Mouse (Mus musculus): Measurements from ENCODE around the gene C1s2. TPM values are rescaled to one million over a fixed set of nuclear protein-coding genes. Genes with fewer than 3 reads are reported as not detected.
"Not testable (repeated sequence)": the region's sequence is repeated elsewhere in the genome, so short reads cannot be mapped to it uniquely, and the experiment has no call there.

Gene C1s2
- total and polyA plus RNA-seq, 3 experiments = 0.26 to 0.48 TPM; not detected in 1

- intact Hi-C loops (cut with DNase I) = no loop called here
- Histone ChIP-seq H3K27ac (no peak overlapping the region), H3K36me3 (ENCODE audit: control insufficient read depth, insufficient read depth, low read length) (no peaks in the 10 kb centered on the region), H3K27me3 (ENCODE audit: control insufficient read depth, insufficient read depth, low read length) (no peaks in the 10 kb centered on the region), H3K4me1 (ENCODE audit: control insufficient read depth, insufficient read depth, low read length) (no peaks in the 10 kb centered on the region), H3K79me2 (replicated peaks; ENCODE audit: control insufficient read depth, insufficient read depth, low read length) (no peaks in the 10 kb centered on the region), H3K9ac (ENCODE audit: low read depth, low read length) (no peak overlapping the region), H3K4me3 (no peak overlapping the region)
- no peak for TF ChIP-seq POLR2A (IDR thresholded peaks at IDR 0.05; ENCODE audit: insufficient read depth, low read depth, low read length)
- TF ChIP-seq CTCF (IDR thresholded peaks at IDR 0.05) = no peak
- TF ChIP-seq EP300 (IDR thresholded peaks at IDR 0.05; ENCODE audit: insufficient read depth, low read depth, low read length) = no peak
- no peak for DNase-seq
Observed at GRCm38 (mm10) chr6:124588771-124589170, 47.1 kb downstream of the C1s2 start.

- Histone ChIP-seq H3K27ac (no peak overlapping the region), H3K36me3 (ENCODE audit: control insufficient read depth, insufficient read depth, low read length) (no peaks in the 10 kb centered on the region), H3K4me3 (no peak overlapping the region), H3K9ac (ENCODE audit: low read depth, low read length) (no peak overlapping the region), H3K4me1 (ENCODE audit: control insufficient read depth, insufficient read depth, low read length) (no peaks in the 10 kb centered on the region), H3K27me3 (ENCODE audit: control insufficient read depth, insufficient read depth, low read length) (no peaks in the 10 kb centered on the region), H3K79me2 (replicated peaks; ENCODE audit: control insufficient read depth, insufficient read depth, low read length) (no peaks in the 10 kb centered on the region)
- intact Hi-C loops (cut with DNase I) = no loop called here
- 60% methylated on average over 4 of the region's 4 CpGs for WGBS
- DNase-seq = no peak
- TF ChIP-seq CTCF (IDR thresholded peaks at IDR 0.05) (no peak), POLR2A (IDR thresholded peaks at IDR 0.05; ENCODE audit: insufficient read depth, low read depth, low read length) (no peak), EP300 (IDR thresholded peaks at IDR 0.05; ENCODE audit: insufficient read depth, low read depth, low read length) (no peak)
Observed at GRCm38 (mm10) chr6:124586266-124586665, 49.6 kb downstream of the C1s2 start.

GRCm38 (mm10) chr6:124585761-124586160 lies 50.1 kb downstream of the C1s2 start:
- Histone ChIP-seq H3K4me3 (no peak overlapping the region), H3K36me3 (ENCODE audit: control insufficient read depth, insufficient read depth, low read length) (no peaks in the 10 kb centered on the region), H3K79me2 (replicated peaks; ENCODE audit: control insufficient read depth, insufficient read depth, low read length) (no peaks in the 10 kb centered on the region), H3K27ac (no peak overlapping the region), H3K4me1 (ENCODE audit: control insufficient read depth, insufficient read depth, low read length) (no peaks in the 10 kb centered on the region), H3K9ac (ENCODE audit: low read depth, low read length) (no peak overlapping the region), H3K27me3 (ENCODE audit: control insufficient read depth, insufficient read depth, low read length) (no peaks in the 10 kb centered on the region)
- WGBS = 65% methylated on average over 3 of the region's 3 CpGs
- TF ChIP-seq EP300 (IDR thresholded peaks at IDR 0.05; ENCODE audit: insufficient read depth, low read depth, low read length) = no peak
- TF ChIP-seq CTCF (IDR thresholded peaks at IDR 0.05) = no peak
- no peak for TF ChIP-seq POLR2A (IDR thresholded peaks at IDR 0.05; ENCODE audit: insufficient read depth, low read depth, low read length)
- DNase-seq = peak; percentile 37 to 45
- intact Hi-C loops (cut with DNase I) = no loop called here

- H3K4me3 ChIP-seq = no peak overlapping the region
- intact Hi-C loops (cut with DNase I) = no loop called here
- H3K9ac ChIP-seq (ENCODE audit: low read depth, low read length) = no peak overlapping the region
- WGBS = 64% methylated on average over 3 of the region's 3 CpGs
- no peak overlapping the region for H3K27ac ChIP-seq
- H3K79me2 ChIP-seq (replicated peaks; ENCODE audit: control insufficient read depth, insufficient read depth, low read length) = no peaks in the 10 kb centered on the region
- no peaks in the 10 kb centered on the region for H3K27me3 ChIP-seq (ENCODE audit: control insufficient read depth, insufficient read depth, low read length)
- H3K4me1 ChIP-seq (ENCODE audit: control insufficient read depth, insufficient read depth, low read length) = no peaks in the 10 kb centered on the region
- TF ChIP-seq CTCF (IDR thresholded peaks at IDR 0.05) (no peak), POLR2A (IDR thresholded peaks at IDR 0.05; ENCODE audit: insufficient read depth, low read depth, low read length) (no peak), EP300 (IDR thresholded peaks at IDR 0.05; ENCODE audit: insufficient read depth, low read depth, low read length) (no peak)
- no peaks in the 10 kb centered on the region for H3K36me3 ChIP-seq (ENCODE audit: control insufficient read depth, insufficient read depth, low read length)
- no peak for DNase-seq
Observed at GRCm38 (mm10) chr6:124584935-124585334, 51.0 kb downstream of the C1s2 start.

- H3K27ac ChIP-seq = no peak overlapping the region
- H3K79me2 ChIP-seq (replicated peaks; ENCODE audit: control insufficient read depth, insufficient read depth, low read length) = no peaks in the 10 kb centered on the region
- intact Hi-C loops (cut with DNase I) = no loop called here
- WGBS = 93% methylated on average over 1 of the region's 1 CpGs
- TF ChIP-seq CTCF (IDR thresholded peaks at IDR 0.05) (no peak), EP300 (IDR thresholded peaks at IDR 0.05; ENCODE audit: insufficient read depth, low read depth, low read length) (no peak), POLR2A (IDR thresholded peaks at IDR 0.05; ENCODE audit: insufficient read depth, low read depth, low read length) (no peak)
- no peaks in the 10 kb centered on the region for H3K27me3 ChIP-seq (ENCODE audit: control insufficient read depth, insufficient read depth, low read length)
- no peak for DNase-seq
- H3K9ac ChIP-seq (ENCODE audit: low read depth, low read length) = no peak overlapping the region
- no peaks in the 10 kb centered on the region for H3K36me3 ChIP-seq (ENCODE audit: control insufficient read depth, insufficient read depth, low read length)
- H3K4me3 ChIP-seq = no peak overlapping the region
- H3K4me1 ChIP-seq (ENCODE audit: control insufficient read depth, insufficient read depth, low read length) = no peaks in the 10 kb centered on the region
Observed at GRCm38 (mm10) chr6:124582231-124582630, 53.7 kb downstream of the C1s2 start.

- H3K9ac ChIP-seq (ENCODE audit: low read depth, low read length); DNase-seq; H3K4me3 ChIP-seq; H3K27me3 ChIP-seq (ENCODE audit: control insufficient read depth, insufficient read depth, low read length); H3K27ac ChIP-seq; intact Hi-C loops (cut with DNase I); H3K36me3 ChIP-seq (ENCODE audit: control insufficient read depth, insufficient read depth, low read length); H3K4me1 ChIP-seq (ENCODE audit: control insufficient read depth, insufficient read depth, low read length); H3K79me2 ChIP-seq (replicated peaks; ENCODE audit: control insufficient read depth, insufficient read depth, low read length): not testable (repeated sequence)
- WGBS = 55% methylated on average over 7 of the region's 7 CpGs
Observed at GRCm38 (mm10) chr6:124580155-124580554, 55.7 kb downstream of the C1s2 start.

GRCm38 (mm10) chr6:124575155-124575678 lies 60.7 kb downstream of the C1s2 start:
- H3K4me1 ChIP-seq (ENCODE audit: control insufficient read depth, insufficient read depth, low read length); H3K4me3 ChIP-seq; H3K36me3 ChIP-seq (ENCODE audit: control insufficient read depth, insufficient read depth, low read length); DNase-seq; H3K27me3 ChIP-seq (ENCODE audit: control insufficient read depth, insufficient read depth, low read length); H3K27ac ChIP-seq; H3K79me2 ChIP-seq (replicated peaks; ENCODE audit: control insufficient read depth, insufficient read depth, low read length); intact Hi-C loops (cut with DNase I); H3K9ac ChIP-seq (ENCODE audit: low read depth, low read length): not testable (repeated sequence)
- WGBS = 74% methylated on average over 3 of the region's 3 CpGs

Other genes with a start within 250 kb of the C1s2 start
- 10 to 100 TPM; 21.9 to 25.7 TPM for gene Pex5, start 221.0 kb downstream of the C1s2 start, total RNA-seq (2021)
- gene Pex5, start 221.0 kb downstream of the C1s2 start, polyA plus RNA-seq (2012; rRNA removed) = 20.8 and 30.1 TPM in 2 replicates
- gene Clstn3, start 171.3 kb downstream of the C1s2 start, total RNA-seq (2021) = 1 to 10 TPM; 1.4 to 1.9 TPM
- 5.1 and 11.8 TPM in 2 replicates for gene Clstn3, start 171.3 kb downstream of the C1s2 start, polyA plus RNA-seq (2012; rRNA removed)
- gene C1rl, start 143.0 kb downstream of the C1s2 start, total RNA-seq (2021) = 1 to 10 TPM; 1.1 to 1.2 TPM
- gene C1rl, start 143.0 kb downstream of the C1s2 start, polyA plus RNA-seq (2012; rRNA removed) = 1.3 and 1.5 TPM in 2 replicates
- gene C1ra, start 123.7 kb downstream of the C1s2 start, total RNA-seq (2021) = 10 to 100 TPM; 10.4 to 12.2 TPM
- gene C1ra, start 123.7 kb downstream of the C1s2 start, polyA plus RNA-seq (2012; rRNA removed) = 17.3 and 19.5 TPM in 2 replicates
- 10 to 100 TPM; 23.0 to 25.1 TPM for gene C1s1, start 93.7 kb downstream of the C1s2 start, total RNA-seq (2021)
- 31.0 and 39.0 TPM in 2 replicates for gene C1s1, start 93.7 kb downstream of the C1s2 start, polyA plus RNA-seq (2012; rRNA removed)
- gene C1rb, start 65.8 kb downstream of the C1s2 start, total RNA-seq (2021) = 1 to 10 TPM; 1.2 to 1.8 TPM
- not detected in 2 replicates for gene C1rb, start 65.8 kb downstream of the C1s2 start, polyA plus RNA-seq (2012; rRNA removed)
- gene Lpcat3, start 26.9 kb upstream of the C1s2 start, total RNA-seq (2021) = 10 to 100 TPM; 34.9 to 40.5 TPM
- gene Lpcat3, start 26.9 kb upstream of the C1s2 start, polyA plus RNA-seq (2012; rRNA removed) = 73.4 and 116 TPM in 2 replicates
- gene Emg1, start 76.1 kb upstream of the C1s2 start, total RNA-seq (2021) = 10 to 100 TPM; 71.4 to 78.8 TPM
- 51.8 and 79.0 TPM in 2 replicates for gene Emg1, start 76.1 kb upstream of the C1s2 start, polyA plus RNA-seq (2012; rRNA removed)
- 100 to 1,000 TPM; 260 to 292 TPM for gene Phb2, start 76.3 kb upstream of the C1s2 start, total RNA-seq (2021)
- gene Phb2, start 76.3 kb upstream of the C1s2 start, polyA plus RNA-seq (2012; rRNA removed) = 184 and 200 TPM in 2 replicates
- gene Ptpn6, start 102.6 kb upstream of the C1s2 start, total RNA-seq (2021) = 1 to 10 TPM; 3.1 to 4.4 TPM
- 4.5 and 8.2 TPM in 2 replicates for gene Ptpn6, start 102.6 kb upstream of the C1s2 start, polyA plus RNA-seq (2012; rRNA removed)
- gene Grcc10, start 105.3 kb upstream of the C1s2 start, total RNA-seq (2021) = 100 to 1,000 TPM; 280 to 314 TPM
- gene Grcc10, start 105.3 kb upstream of the C1s2 start, polyA plus RNA-seq (2012; rRNA removed) = 296 and 328 TPM in 2 replicates
- 1 to 10 TPM in 1 of 2 experiments, not detected in 1; 1.9 TPM for gene Gm45234, start 119.9 kb upstream of the C1s2 start, total RNA-seq (2021)
- not detected in 2 replicates for gene Gm45234, start 119.9 kb upstream of the C1s2 start, polyA plus RNA-seq (2012; rRNA removed)
- 10 to 100 TPM; 44.3 to 47.8 TPM for gene Atn1, start 120.4 kb upstream of the C1s2 start, total RNA-seq (2021)
- 24.5 and 32.8 TPM in 2 replicates for gene Atn1, start 120.4 kb upstream of the C1s2 start, polyA plus RNA-seq (2012; rRNA removed)
- 1 to 10 TPM; 2.4 to 2.7 TPM for gene Eno2, start 133.6 kb upstream of the C1s2 start, total RNA-seq (2021)
- 2.4 and 2.7 TPM in 2 replicates for gene Eno2, start 133.6 kb upstream of the C1s2 start, polyA plus RNA-seq (2012; rRNA removed)
- not detected for gene Lrrc23, start 143.6 kb upstream of the C1s2 start, total RNA-seq (2021)
- gene Lrrc23, start 143.6 kb upstream of the C1s2 start, polyA plus RNA-seq (2012; rRNA removed) = 0.53 and 3.2 TPM in 2 replicates
- 1 to 10 TPM; 3.2 TPM for gene Spsb2, start 172.6 kb upstream of the C1s2 start, total RNA-seq (2021)
- gene Spsb2, start 172.6 kb upstream of the C1s2 start, polyA plus RNA-seq (2012; rRNA removed) = 2.8 and 4.4 TPM in 2 replicates
- gene Tpi1, start 178.2 kb upstream of the C1s2 start, total RNA-seq (2021) = 100 to 1,000 TPM; 788 to 884 TPM
- 870 and 1,222 TPM in 2 replicates for gene Tpi1, start 178.2 kb upstream of the C1s2 start, polyA plus RNA-seq (2012; rRNA removed)
- gene Usp5, start 193.4 kb upstream of the C1s2 start, total RNA-seq (2021) = 10 to 100 TPM; 68.4 to 72.3 TPM
- 51.0 and 74.9 TPM in 2 replicates for gene Usp5, start 193.4 kb upstream of the C1s2 start, polyA plus RNA-seq (2012; rRNA removed)
- gene Cdca3, start 193.5 kb upstream of the C1s2 start, total RNA-seq (2021) = under 1 TPM; 0.32 to 0.70 TPM
- 0.72 and 1.9 TPM in 2 replicates for gene Cdca3, start 193.5 kb upstream of the C1s2 start, polyA plus RNA-seq (2012; rRNA removed)
- 10 to 100 TPM in 1 of 2 experiments, 1 to 10 TPM in 1; 6.1 to 10.9 TPM for gene Gnb3, start 204.2 kb upstream of the C1s2 start, total RNA-seq (2021)
- gene Gnb3, start 204.2 kb upstream of the C1s2 start, polyA plus RNA-seq (2012; rRNA removed) = 6.9 and 14.0 TPM in 2 replicates
- gene P3h3, start 221.7 kb upstream of the C1s2 start, total RNA-seq (2021) = 10 to 100 TPM in 1 of 2 experiments, 1 to 10 TPM in 1; 6.9 to 10.6 TPM
- gene P3h3, start 221.7 kb upstream of the C1s2 start, polyA plus RNA-seq (2012; rRNA removed) = 15.5 and 16.2 TPM in 2 replicates
- under 1 TPM; 0.41 to 0.44 TPM for gene Gpr162, start 227.9 kb upstream of the C1s2 start, total RNA-seq (2021)
- 1.0 and 1.4 TPM in 2 replicates for gene Gpr162, start 227.9 kb upstream of the C1s2 start, polyA plus RNA-seq (2012; rRNA removed)

Measured in heart, adult 2 months (tissue).